18 mouse cellular contexts compared by ENCODE assay signal in genomic region chr10:97338033-97338692, GRCm38 (mm10).
DNase-seq lines count a peak whose midpoint lies in the region; ATAC-seq and TF ChIP-seq lines count a peak whose summit lies in the region.
"Had no signal": no experiment of that assay in that cellular context is flagged by ENCODE, and none has a peak within 500 bp of the region (broad histone marks: within the 10 kb centered on the region; RNA-seq: fewer than 3 reads in every experiment).

No protein-coding gene starts in this region.

- POLR2A ChIA-PET in Patski (lab: Charles Lee): no interaction called here

- H3K27ac ChIP-seq in neural tube, embryonic 12.5 days: no peak overlapping the region
- H3K27ac ChIP-seq: heart, adult 2 months; hindbrain, embryonic 15.5 days; midbrain, embryonic 10.5 days; neural tube, embryonic 13.5 days had no signal

- intact Hi-C loops in left cerebral cortex, postnatal 4 days (cut with DNase I): no loop called here

- no peak overlapping the region for H3K9ac ChIP-seq in neural tube, embryonic 12.5 days
- H3K9ac ChIP-seq: hindbrain, embryonic 15.5 days; neural tube, embryonic 13.5 days had no signal

- CTCF ChIA-PET in Patski (lab: Charles Lee): interaction anchor here (0.9 to 2.3 kb wide), 3 partner anchors 25 to 1206 kb away, joined by 3 to 8 read pairs (median 5); no protein-coding TSS in a partner anchor

- no peak for TF ChIP-seq CTCF in Patski (IDR thresholded peaks at IDR 0.05)

- no peak overlapping the region for H3K4me3 ChIP-seq in neural tube, embryonic 12.5 days
- H3K4me3 ChIP-seq: heart, adult 2 months; hindbrain, embryonic 15.5 days; midbrain, embryonic 10.5 days; neural tube, embryonic 13.5 days had no signal

- whole genome bisulfite sequencing in neural tube, embryonic 12.5 days: 56% methylated on average over 6 of the region's 6 CpGs

- H3K27me3 ChIP-seq in neural tube, embryonic 12.5 days (replicated peaks): no peaks in the 10 kb centered on the region
- peaks cover 6% of the 10 kb centered on the region for H3K27me3 ChIP-seq in Patski
- H3K27me3 ChIP-seq: hindbrain, embryonic 15.5 days; neural tube, embryonic 13.5 days had no signal

- in situ Hi-C loops in Patski (cut with MboI; ENCODE audit: low pct_unique_long_range_greater_than_20kb): loop anchor here (5.0 to 25.0 kb wide), 2 partner anchors 1206 to 1426 kb away; no protein-coding TSS in a partner anchor

- no peaks in the 10 kb centered on the region for H3K36me3 ChIP-seq in neural tube, embryonic 12.5 days
- H3K36me3 ChIP-seq: hindbrain, embryonic 15.5 days; midbrain, embryonic 10.5 days; neural tube, embryonic 13.5 days had no signal

- no peaks in the 10 kb centered on the region for H3K9me3 ChIP-seq in neural tube, embryonic 12.5 days
- H3K9me3 ChIP-seq: hindbrain, embryonic 15.5 days; midbrain, embryonic 10.5 days; neural tube, embryonic 13.5 days had no signal

- no peaks in the 10 kb centered on the region for H3K4me1 ChIP-seq in neural tube, embryonic 12.5 days

- ATAC-seq in neural tube, embryonic 12.5 days (ENCODE audit: low FRiP score, low read depth): peak; percentile 48; the same call in 1 of the 2 replicates
- ATAC-seq in Patski: peak; percentile 44
- ATAC-seq: forebrain, embryonic 14.5 days had no signal

- H3K4me2 ChIP-seq in neural tube, embryonic 12.5 days (replicated peaks): no peak overlapping the region
- H3K4me2 ChIP-seq: hindbrain, embryonic 15.5 days; neural tube, embryonic 13.5 days had no signal

- DNase-seq in kidney, adult 9 months: peak; percentile 14
- DNase-seq in kidney, postnatal 25 days: no peak
- no peak for DNase-seq in neural tube, embryonic 10.5 days (ENCODE audit: extremely low spot score, low spot score)
- DNase-seq in Patski (ENCODE audit: low read depth, low spot score): peak; percentile 61
- DNase-seq in retina, postnatal 1 day: peak; percentile 45
- no peak for DNase-seq in frontal cortex, postnatal 14 days (ENCODE audit: low spot score in 2 of 2)
- DNase-seq in left cerebral cortex, postnatal 4 days: no peak
- DNase-seq: cerebellum, adult 18-20 months; heart, adult 2 months; layer of hippocampus, postnatal 36 days; lung, postnatal 14 days; spleen, adult 18-20 months; thymus, postnatal 25 days had no signal

Comparison
In these comparisons a context has a peak if more than half of its experiments do, and no peak if none do; other contexts are left out.
1. DNase-seq: peak in kidney, adult 9 months (single experiment), Patski (single experiment) and retina, postnatal 1 day (single experiment); none in kidney, postnatal 25 days (0 of 2), neural tube, embryonic 10.5 days (single experiment), frontal cortex, postnatal 14 days (0 of 2) and left cerebral cortex, postnatal 4 days (single experiment).